Mouse (Mus musculus) lung, embryonic 14.5 days (tissue): Measurements from ENCODE around the gene Tspan9. TPM values are rescaled to one million over a fixed set of nuclear protein-coding genes. Genes with fewer than 3 reads are reported as not detected.
A peak's percentile ranks its signal among the peaks of the same experiment; 100 is the strongest.

Source experiments
- ATAC-seq: fragments of 200-750 bp; cut with Nextera tagmentation; 2 replicates; pipeline ENCODE4 v1.8.0; 2017; ENCODE audit warnings: mild to moderate bottlenecking, moderate TSS enrichment, moderate library complexity; ENCODE audit not compliant: insufficient read depth
- DNase-seq: peaks from one replicate; pipeline ENCODE4 v3.0.0-alpha.2; 2015
- H3K27ac ChIP-seq: fragments of 300-500 bp; sonication (generic); 2 replicates; pipeline ENCODE4 v1.5.1; 2014; ENCODE audit warnings: low read depth, mild to moderate bottlenecking, moderate library complexity
- H3K27me3 ChIP-seq: fragments of 300-500 bp; sonication (generic); 2 replicates; pipeline ENCODE4 v1.6.1; 2014; ENCODE audit warnings: low read length, control low read depth; ENCODE audit not compliant: insufficient read depth
- H3K36me3 ChIP-seq: fragments of 300-500 bp; sonication (generic); 2 replicates; pipeline ENCODE4 v1.6.1; 2014; ENCODE audit warnings: control low read depth; ENCODE audit not compliant: insufficient read depth
- H3K4me1 ChIP-seq: fragments of 300-500 bp; sonication (generic); 2 replicates; pipeline ENCODE4 v1.6.1; 2014; ENCODE audit warnings: antibody characterized with exemption, control low read depth; ENCODE audit not compliant: insufficient read depth
- H3K4me2 ChIP-seq: fragments of 300-500 bp; sonication (generic); 2 replicates; pipeline ENCODE4 v1.6.1; 2014; ENCODE audit warnings: mild to moderate bottlenecking
- H3K4me3 ChIP-seq: fragments of 300-500 bp; sonication (generic); 2 replicates; pipeline ENCODE4 v1.5.1; 2014; ENCODE audit warnings: low read depth, low read length
- H3K9ac ChIP-seq: fragments of 300-500 bp; sonication (generic); 2 replicates; pipeline ENCODE4 v1.6.1; 2014
- H3K9me3 ChIP-seq: fragments of 300-500 bp; sonication (generic); 2 replicates; pipeline ENCODE4 v1.6.1; 2016; ENCODE audit warnings: low read depth, low read length, control low read depth
- CTCF ChIP-seq: IDR thresholded peaks from 2 replicates; pipeline ENCODE4 v1.5.1; 2016; ENCODE audit warnings: antibody characterized with exemption, low read depth
- WGBS: fragments of 180-500 bp; shearing (Covaris S2); extraction: QIAGEN DNeasy Blood & Tissue Kit; methylation state at CpG from one replicate; pipeline ENCODE4 v1.1.7; 2014; 5-methylcytosine and 5-hydroxymethylcytosine counted together
- polyA plus RNA-seq: library from polyadenylated mRNA; unstranded; fragments of >200 nt; fragmentation: Nextera tagmentation; extraction: Ambion mirVana; gene quantifications from 2 replicates; pipeline ENCODE4 v1.2.1, GENCODE M21; 2014

Gene Tspan9
- polyA plus RNA-seq, 1 experiment from 2014 or later: 118 TPM

- Histone ChIP-seq H3K9me3 (no peaks in the 10 kb centered on the region), H3K4me3 (no peak overlapping the region), H3K4me2 (no peak overlapping the region), H3K4me1 (peaks cover 12% of the 10 kb centered on the region), H3K36me3 (no peaks in the 10 kb centered on the region), H3K9ac (no peak overlapping the region), H3K27ac (no peak overlapping the region), H3K27me3 (no peaks in the 10 kb centered on the region)
- TF ChIP-seq CTCF: no peak
- DNase-seq (no peak), ATAC-seq (no peak)
- 89% methylated on average over 10 of the region's 10 CpGs for WGBS
Measured at GRCm38 (mm10) chr6:128095131-128095530, 48.3 kb downstream of the Tspan9 start.

GRCm38 (mm10) chr6:128093856-128094628 is 49.4 kb downstream of the Tspan9 start:
- WGBS: 74% methylated on average over 15 of the region's 15 CpGs

GRCm38 (mm10) chr6:128092621-128093020 is 50.8 kb downstream of the Tspan9 start:
- ATAC-seq (no peak), DNase-seq (no peak)
- Histone ChIP-seq H3K4me1 (peaks cover 16% of the 10 kb centered on the region), H3K9me3 (no peaks in the 10 kb centered on the region), H3K4me3 (no peak overlapping the region), H3K36me3 (no peaks in the 10 kb centered on the region), H3K27ac (peak overlapping the region; percentile 10; the same call in 1 of the 2 replicates), H3K4me2 (no peak overlapping the region), H3K27me3 (no peaks in the 10 kb centered on the region), H3K9ac (no peak overlapping the region)
- 79% methylated on average over 5 of the region's 5 CpGs for WGBS
- no peak for TF ChIP-seq CTCF

More at GRCm38 (mm10) chr6:128093856-128094628, 49.4 kb downstream of the Tspan9 start:
- ATAC-seq (no peak), DNase-seq (no peak)
- no peak overlapping the region for H3K4me2 ChIP-seq
- H3K4me3 ChIP-seq: no peak overlapping the region
- H3K36me3 ChIP-seq: no peaks in the 10 kb centered on the region
- no peak for TF ChIP-seq CTCF
- no peak overlapping the region for H3K9ac ChIP-seq
- H3K27ac ChIP-seq: peak overlapping the region; percentile 2; the same call in 1 of the 2 replicates
- H3K27me3 ChIP-seq: no peaks in the 10 kb centered on the region
- H3K9me3 ChIP-seq: no peaks in the 10 kb centered on the region
- H3K4me1 ChIP-seq: peaks cover 12% of the 10 kb centered on the region

GRCm38 (mm10) chr6:128091833-128092166 is 51.6 kb downstream of the Tspan9 start:
- 85% methylated on average over 4 of the region's 4 CpGs for WGBS
- DNase-seq: no peak
- H3K4me3 ChIP-seq: no peak overlapping the region
- H3K27me3 ChIP-seq: no peaks in the 10 kb centered on the region
- H3K9me3 ChIP-seq: no peaks in the 10 kb centered on the region
- ATAC-seq: 0 out of 2 replicates have a peak, but pooled peaks have one; percentile 2
- H3K4me1 ChIP-seq: peaks cover 16% of the 10 kb centered on the region
- no peak overlapping the region for H3K9ac ChIP-seq
- no peak overlapping the region for H3K27ac ChIP-seq
- no peak overlapping the region for H3K4me2 ChIP-seq
- H3K36me3 ChIP-seq: no peaks in the 10 kb centered on the region
- TF ChIP-seq CTCF: no peak

GRCm38 (mm10) chr6:128090985-128091832 is 52.2 kb downstream of the Tspan9 start:
- TF ChIP-seq CTCF: peak; percentile 95
- ATAC-seq (peak; percentile 26; the same call in 1 of the 2 replicates), DNase-seq (peak; percentile 87)
- Histone ChIP-seq H3K4me1 (peaks cover 16% of the 10 kb centered on the region), H3K27me3 (no peaks in the 10 kb centered on the region), H3K4me3 (no peak overlapping the region), H3K9ac (no peak overlapping the region), H3K9me3 (no peaks in the 10 kb centered on the region), H3K4me2 (no peak overlapping the region), H3K27ac (no peak overlapping the region; the same call in 1 of the 2 replicates), H3K36me3 (no peaks in the 10 kb centered on the region)
- WGBS: 25% methylated on average over 6 of the region's 6 CpGs

GRCm38 (mm10) chr6:128089770-128090702 is 53.4 kb downstream of the Tspan9 start:
- no peaks in the 10 kb centered on the region for H3K27me3 ChIP-seq
- H3K27ac ChIP-seq: peak overlapping the region; percentile 3; the same call in 1 of the 2 replicates
- DNase-seq: peak; percentile 83
- H3K9ac ChIP-seq: no peak overlapping the region
- H3K36me3 ChIP-seq: no peaks in the 10 kb centered on the region
- no peak overlapping the region for H3K4me2 ChIP-seq
- peak; percentile 67 for ATAC-seq
- H3K9me3 ChIP-seq: no peaks in the 10 kb centered on the region
- H3K4me3 ChIP-seq: no peak overlapping the region
- TF ChIP-seq CTCF: 0 out of 2 replicates have a peak, but pooled peaks have one; percentile 2
- peaks cover 16% of the 10 kb centered on the region for H3K4me1 ChIP-seq
- WGBS: 66% methylated on average over 13 of the region's 13 CpGs
